ENCODE assay signal across 29 mouse cellular contexts in genomic region chr8:111891983-111892382, GRCm38 (mm10). TPM values are rescaled to one million over a fixed set of nuclear protein-coding genes. Genes with fewer than 3 reads are reported as not detected.
DNase-seq lines count a peak whose midpoint lies in the region; ATAC-seq and TF ChIP-seq lines count a peak whose summit lies in the region.
"Had no signal": no experiment of that assay in that cellular context is flagged by ENCODE, and none has a peak within 500 bp of the region (broad histone marks: within the 10 kb centered on the region; RNA-seq: fewer than 3 reads in every experiment).

No protein-coding gene starts in this region.

- TF ChIP-seq CTCF in intestine, postnatal 0 days (IDR thresholded peaks at IDR 0.05; ENCODE audit: low read depth): no peak

- peaks cover 7% of the 10 kb centered on the region for H3K4me1 ChIP-seq in intestine, embryonic 14.5 days (replicated peaks; ENCODE audit: control insufficient read depth, insufficient read depth, low read length)
- H3K4me1 ChIP-seq in intestine, postnatal 0 days (replicated peaks; ENCODE audit: control insufficient read depth, insufficient read depth, low read length): 0 out of 2 replicates have a peak, but pooled peaks cover 6% of the 10 kb centered on the region
- H3K4me1 ChIP-seq in midbrain, embryonic 10.5 days: peaks cover 14% of the 10 kb centered on the region
- H3K4me1 ChIP-seq in midbrain, embryonic 14.5 days (ENCODE audit: control insufficient read depth, insufficient read depth, low read length): no peaks in the 10 kb centered on the region
- peaks cover 20% of the 10 kb centered on the region for H3K4me1 ChIP-seq in embryonic facial prominence, embryonic 10.5 days
- H3K4me1 ChIP-seq in kidney, embryonic 16.5 days (ENCODE audit: insufficient read depth, low read length): peaks cover 17% of the 10 kb centered on the region

- ATAC-seq in intestine, embryonic 14.5 days (replicated peaks; ENCODE audit: low FRiP score, low TSS enrichment, low read depth): no peak
- ATAC-seq in intestine, postnatal 0 days: no peak
- ATAC-seq in midbrain, embryonic 14.5 days (ENCODE audit: low FRiP score, low TSS enrichment): no peak
- no peak for ATAC-seq in kidney, embryonic 16.5 days (ENCODE audit: low FRiP score, low TSS enrichment)
- ATAC-seq: CD4-positive, CD25-positive, alpha-beta regulatory T cell, adult 4 months; forebrain, embryonic 13.5 days; liver, postnatal 0 days; midbrain, embryonic 16.5 days had no signal

- H3K9ac ChIP-seq in intestine, embryonic 14.5 days (ENCODE audit: low read length): no peak overlapping the region
- no peak overlapping the region for H3K9ac ChIP-seq in intestine, postnatal 0 days (ENCODE audit: low read depth, low read length)
- H3K9ac ChIP-seq in midbrain, embryonic 14.5 days (replicated peaks; ENCODE audit: low read length): no peak overlapping the region
- H3K9ac ChIP-seq in kidney, embryonic 16.5 days (replicated peaks; ENCODE audit: low read length): no peak overlapping the region
- H3K9ac ChIP-seq: forebrain, embryonic 13.5 days; heart, embryonic 15.5 days; hindbrain, embryonic 13.5 days; limb, embryonic 12.5 days; liver, postnatal 0 days; neural tube, embryonic 13.5 days had no signal

- H3K27ac ChIP-seq in intestine, embryonic 14.5 days (ENCODE audit: low read depth): no peak overlapping the region
- no peak overlapping the region for H3K27ac ChIP-seq in intestine, postnatal 0 days (ENCODE audit: low read depth, low read length)
- H3K27ac ChIP-seq in midbrain, embryonic 10.5 days (replicated peaks): no peak overlapping the region
- no peak overlapping the region for H3K27ac ChIP-seq in midbrain, embryonic 14.5 days (replicated peaks; ENCODE audit: low read depth, low read length)
- H3K27ac ChIP-seq in embryonic facial prominence, embryonic 10.5 days (replicated peaks): no peak overlapping the region
- no peak overlapping the region for H3K27ac ChIP-seq in kidney, embryonic 16.5 days (ENCODE audit: low read length)
- H3K27ac ChIP-seq: forebrain, embryonic 13.5 days; heart, embryonic 15.5 days; hindbrain, embryonic 13.5 days; layer of hippocampus, adult 2 months; limb, embryonic 12.5 days; neural tube, embryonic 13.5 days; stomach, postnatal 0 days had no signal

- WGBS in intestine, embryonic 14.5 days: 16% methylated on average over 8 of the region's 8 CpGs
- 7% methylated on average over 8 of the region's 8 CpGs for WGBS in intestine, postnatal 0 days
- 37% methylated on average over 8 of the region's 8 CpGs for whole genome bisulfite sequencing in midbrain, embryonic 10.5 days
- 51% methylated on average over 8 of the region's 8 CpGs for whole genome bisulfite sequencing in midbrain, embryonic 14.5 days
- 23% methylated on average over 8 of the region's 8 CpGs for WGBS in embryonic facial prominence, embryonic 10.5 days
- WGBS in kidney, embryonic 16.5 days: 24% methylated on average over 8 of the region's 8 CpGs

- H3K9me3 ChIP-seq in intestine, embryonic 14.5 days (ENCODE audit: control insufficient read depth, low read length): no peaks in the 10 kb centered on the region
- no peaks in the 10 kb centered on the region for H3K9me3 ChIP-seq in intestine, postnatal 0 days (ENCODE audit: control insufficient read depth)
- no peaks in the 10 kb centered on the region for H3K9me3 ChIP-seq in midbrain, embryonic 10.5 days (replicated peaks)
- no peaks in the 10 kb centered on the region for H3K9me3 ChIP-seq in midbrain, embryonic 14.5 days (ENCODE audit: control insufficient read depth, low read length)
- H3K9me3 ChIP-seq in embryonic facial prominence, embryonic 10.5 days: no peaks in the 10 kb centered on the region
- H3K9me3 ChIP-seq in kidney, embryonic 16.5 days (ENCODE audit: low read length): no peaks in the 10 kb centered on the region
- H3K9me3 ChIP-seq: forebrain, embryonic 13.5 days; heart, embryonic 15.5 days; hindbrain, embryonic 13.5 days; neural tube, embryonic 13.5 days had no signal

- no peak overlapping the region for H3K4me2 ChIP-seq in intestine, embryonic 14.5 days (ENCODE audit: low read length)
- H3K4me2 ChIP-seq in intestine, postnatal 0 days (replicated peaks; ENCODE audit: low read depth): no peak overlapping the region; the same call in 1 of the 2 replicates
- H3K4me2 ChIP-seq in midbrain, embryonic 14.5 days (ENCODE audit: low read length): no peak overlapping the region
- no peak overlapping the region for H3K4me2 ChIP-seq in kidney, embryonic 16.5 days (replicated peaks; ENCODE audit: low read depth, low read length)
- H3K4me2 ChIP-seq: forebrain, embryonic 13.5 days; heart, embryonic 15.5 days; hindbrain, embryonic 13.5 days; limb, embryonic 12.5 days; liver, embryonic 11.5 days; neural tube, embryonic 13.5 days had no signal

- peaks cover 29% of the 10 kb centered on the region for H3K27me3 ChIP-seq in intestine, embryonic 14.5 days (replicated peaks; ENCODE audit: control insufficient read depth, insufficient read depth, low read length)
- peaks cover 23% of the 10 kb centered on the region for H3K27me3 ChIP-seq in intestine, postnatal 0 days (replicated peaks; ENCODE audit: control insufficient read depth, insufficient read depth, low read length)
- peaks cover 56% of the 10 kb centered on the region for H3K27me3 ChIP-seq in midbrain, embryonic 10.5 days (ENCODE audit: low read depth, poor library complexity, severe bottlenecking)
- H3K27me3 ChIP-seq in midbrain, embryonic 14.5 days (ENCODE audit: control insufficient read depth, insufficient read depth, low read length): peaks cover 26% of the 10 kb centered on the region
- peaks cover 56% of the 10 kb centered on the region for H3K27me3 ChIP-seq in embryonic facial prominence, embryonic 10.5 days (replicated peaks; ENCODE audit: low read depth, poor library complexity, severe bottlenecking)
- peaks cover 30% of the 10 kb centered on the region for H3K27me3 ChIP-seq in kidney, embryonic 16.5 days (ENCODE audit: insufficient read depth, low read length)

- peak; percentile 60 for DNase-seq in intestine, embryonic 14.5 days (ENCODE audit: low spot score)
- DNase-seq in midbrain, embryonic 10.5 days (ENCODE audit: low spot score): peak; percentile 18
- no peak for DNase-seq in midbrain, embryonic 14.5 days
- peak; percentile 49 for DNase-seq in embryonic facial prominence, embryonic 10.5 days (ENCODE audit: low spot score)
- no peak for DNase-seq in ovary, postnatal 14 days (ENCODE audit: low spot score)
- DNase-seq in spleen, postnatal 10 days (ENCODE audit: low spot score in 2 of 2): no peak
- DNase-seq: adrenal gland, adult 2 months; cerebellum, adult 11 months; cerebellum, adult 9-11 months; gastrocnemius, postnatal 36 days; heart, postnatal 36 days; kidney, adult 9 months; kidney, postnatal 25 days; layer of hippocampus, postnatal 36 days; liver, postnatal 0 days; thymus, adult 2 months had no signal

- H3K36me3 ChIP-seq in intestine, embryonic 14.5 days (ENCODE audit: control insufficient read depth, insufficient read depth, low read length): no peaks in the 10 kb centered on the region
- no peaks in the 10 kb centered on the region for H3K36me3 ChIP-seq in intestine, postnatal 0 days (ENCODE audit: control insufficient read depth, insufficient read depth)
- no peaks in the 10 kb centered on the region for H3K36me3 ChIP-seq in midbrain, embryonic 10.5 days
- no peaks in the 10 kb centered on the region for H3K36me3 ChIP-seq in midbrain, embryonic 14.5 days (ENCODE audit: control insufficient read depth, insufficient read depth, low read length)
- no peaks in the 10 kb centered on the region for H3K36me3 ChIP-seq in embryonic facial prominence, embryonic 10.5 days (replicated peaks)
- no peaks in the 10 kb centered on the region for H3K36me3 ChIP-seq in kidney, embryonic 16.5 days (ENCODE audit: insufficient read depth, low read length)
- H3K36me3 ChIP-seq: heart, embryonic 15.5 days; hindbrain, embryonic 13.5 days; limb, embryonic 12.5 days; neural tube, embryonic 13.5 days had no signal

- H3K4me3 ChIP-seq in intestine, embryonic 14.5 days (ENCODE audit: low read depth, low read length): no peak overlapping the region
- H3K4me3 ChIP-seq in intestine, postnatal 0 days (ENCODE audit: low read depth, low read length): no peak overlapping the region
- no peak overlapping the region for H3K4me3 ChIP-seq in midbrain, embryonic 10.5 days
- no peak overlapping the region for H3K4me3 ChIP-seq in midbrain, embryonic 14.5 days (replicated peaks; ENCODE audit: low read depth, low read length)
- no peak overlapping the region for H3K4me3 ChIP-seq in embryonic facial prominence, embryonic 10.5 days
- no peak overlapping the region for H3K4me3 ChIP-seq in kidney, embryonic 16.5 days (ENCODE audit: low read length)
- H3K4me3 ChIP-seq: forebrain, embryonic 13.5 days; heart, embryonic 15.5 days; hindbrain, embryonic 13.5 days; layer of hippocampus, adult 2 months; limb, embryonic 12.5 days; myocyte; neural tube, embryonic 13.5 days had no signal

RNA-seq across cellular contexts. Expression of gene Tmem170, which starts 15.4 kb away (rescaled TPM):
- 9.0 and 9.4 TPM in 2 replicates for polyA plus RNA-seq in intestine, embryonic 14.5 days (2014; fragmentation: Nextera tagmentation; extraction: Ambion mirVana)
- 24.1 and 25.4 TPM in 2 replicates for polyA plus RNA-seq in intestine, postnatal 0 days (2015; fragmentation: Nextera tagmentation; extraction: Ambion mirVana)
- 10.3 TPM in 2 replicates for polyA plus RNA-seq in midbrain, embryonic 10.5 days (2016; fragmentation: Nextera tagmentation; extraction: Ambion mirVana)
- 3.0 and 3.6 TPM in 2 replicates for polyA plus RNA-seq in midbrain, embryonic 14.5 days (2014; fragmentation: Nextera tagmentation; extraction: Ambion mirVana)
- polyA plus RNA-seq in embryonic facial prominence, embryonic 10.5 days (2016; fragmentation: Nextera tagmentation; extraction: Ambion mirVana): 10.5 and 11.0 TPM in 2 replicates
- 10.6 and 13.7 TPM in 2 replicates for polyA plus RNA-seq in kidney, embryonic 16.5 days (2015; fragmentation: Nextera tagmentation; extraction: Ambion mirVana)

RNA-seq across cellular contexts. Expression of gene Chst5, which starts 18.3 kb away (rescaled TPM):
- 2.1 and 2.6 TPM in 2 replicates for polyA plus RNA-seq in intestine, embryonic 14.5 days (2014; fragmentation: Nextera tagmentation; extraction: Ambion mirVana)
- 0.44 and 0.54 TPM in 2 replicates for polyA plus RNA-seq in intestine, postnatal 0 days (2015; fragmentation: Nextera tagmentation; extraction: Ambion mirVana)
- 2.1 and 2.9 TPM in 2 replicates for polyA plus RNA-seq in midbrain, embryonic 10.5 days (2016; fragmentation: Nextera tagmentation; extraction: Ambion mirVana)
- polyA plus RNA-seq in midbrain, embryonic 14.5 days (2014; fragmentation: Nextera tagmentation; extraction: Ambion mirVana): 3.1 and 3.2 TPM in 2 replicates
- 2.2 and 2.7 TPM in 2 replicates for polyA plus RNA-seq in embryonic facial prominence, embryonic 10.5 days (2016; fragmentation: Nextera tagmentation; extraction: Ambion mirVana)
- polyA plus RNA-seq in kidney, embryonic 16.5 days (2015; fragmentation: Nextera tagmentation; extraction: Ambion mirVana): 1.3 and 1.9 TPM in 2 replicates
- polyA plus RNA-seq: adrenal gland, adult 2 months; CD4-positive, CD25-positive, alpha-beta regulatory T cell, adult 4 months; liver, postnatal 0 days had no signal

RNA-seq across cellular contexts. Expression of gene Cfdp1, which starts 37.9 kb away (rescaled TPM):
- polyA plus RNA-seq in intestine, embryonic 14.5 days (2014; fragmentation: Nextera tagmentation; extraction: Ambion mirVana): 166 and 198 TPM in 2 replicates
- polyA plus RNA-seq in intestine, postnatal 0 days (2015; fragmentation: Nextera tagmentation; extraction: Ambion mirVana): 87.2 and 89.5 TPM in 2 replicates
- 205 and 225 TPM in 2 replicates for polyA plus RNA-seq in midbrain, embryonic 10.5 days (2016; fragmentation: Nextera tagmentation; extraction: Ambion mirVana)
- polyA plus RNA-seq in midbrain, embryonic 14.5 days (2014; fragmentation: Nextera tagmentation; extraction: Ambion mirVana): 167 and 184 TPM in 2 replicates
- polyA plus RNA-seq in embryonic facial prominence, embryonic 10.5 days (2016; fragmentation: Nextera tagmentation; extraction: Ambion mirVana): 225 and 237 TPM in 2 replicates
- 220 and 232 TPM in 2 replicates for polyA plus RNA-seq in kidney, embryonic 16.5 days (2015; fragmentation: Nextera tagmentation; extraction: Ambion mirVana)

RNA-seq across cellular contexts. Expression of gene Tmem231, which starts 41.7 kb away (rescaled TPM):
- polyA plus RNA-seq in intestine, embryonic 14.5 days (2014; fragmentation: Nextera tagmentation; extraction: Ambion mirVana): 12.8 and 13.8 TPM in 2 replicates
- 1.8 and 2.2 TPM in 2 replicates for polyA plus RNA-seq in intestine, postnatal 0 days (2015; fragmentation: Nextera tagmentation; extraction: Ambion mirVana)
- 26.7 TPM in 2 replicates for polyA plus RNA-seq in midbrain, embryonic 10.5 days (2016; fragmentation: Nextera tagmentation; extraction: Ambion mirVana)
- polyA plus RNA-seq in midbrain, embryonic 14.5 days (2014; fragmentation: Nextera tagmentation; extraction: Ambion mirVana): 14.8 and 16.7 TPM in 2 replicates
- polyA plus RNA-seq in embryonic facial prominence, embryonic 10.5 days (2016; fragmentation: Nextera tagmentation; extraction: Ambion mirVana): 20.1 and 20.2 TPM in 2 replicates
- 20.7 and 24.6 TPM in 2 replicates for polyA plus RNA-seq in kidney, embryonic 16.5 days (2015; fragmentation: Nextera tagmentation; extraction: Ambion mirVana)

RNA-seq across cellular contexts. Expression of gene Gabarapl2, which starts 48.5 kb away (rescaled TPM):
- 182 and 191 TPM in 2 replicates for polyA plus RNA-seq in intestine, embryonic 14.5 days (2014; fragmentation: Nextera tagmentation; extraction: Ambion mirVana)
- 298 and 308 TPM in 2 replicates for polyA plus RNA-seq in intestine, postnatal 0 days (2015; fragmentation: Nextera tagmentation; extraction: Ambion mirVana)
- polyA plus RNA-seq in midbrain, embryonic 10.5 days (2016; fragmentation: Nextera tagmentation; extraction: Ambion mirVana): 235 and 259 TPM in 2 replicates
- 490 and 510 TPM in 2 replicates for polyA plus RNA-seq in midbrain, embryonic 14.5 days (2014; fragmentation: Nextera tagmentation; extraction: Ambion mirVana)
- polyA plus RNA-seq in embryonic facial prominence, embryonic 10.5 days (2016; fragmentation: Nextera tagmentation; extraction: Ambion mirVana): 186 and 194 TPM in 2 replicates
- polyA plus RNA-seq in kidney, embryonic 16.5 days (2015; fragmentation: Nextera tagmentation; extraction: Ambion mirVana): 197 and 202 TPM in 2 replicates

Comparison
In these comparisons a context has a peak if more than half of its experiments do, and no peak if none do; other contexts are left out.
1. DNase-seq: peak in intestine, embryonic 14.5 days (single experiment), midbrain, embryonic 10.5 days (single experiment) and embryonic facial prominence, embryonic 10.5 days (single experiment); none in midbrain, embryonic 14.5 days (single experiment), ovary, postnatal 14 days (single experiment) and spleen, postnatal 10 days (0 of 2).